Mouse (Mus musculus): Measurements from ENCODE around the gene Rbms3. TPM values are rescaled to one million over a fixed set of nuclear protein-coding genes. Genes with fewer than 3 reads are reported as not detected.
A peak's percentile ranks its signal among the peaks of the same experiment; 100 is the strongest.

The Rbms3 gene
- total and polyA plus RNA-seq, 3 experiments, result 8.1 to 12.5 (median 8.8) TPM

DNA sequence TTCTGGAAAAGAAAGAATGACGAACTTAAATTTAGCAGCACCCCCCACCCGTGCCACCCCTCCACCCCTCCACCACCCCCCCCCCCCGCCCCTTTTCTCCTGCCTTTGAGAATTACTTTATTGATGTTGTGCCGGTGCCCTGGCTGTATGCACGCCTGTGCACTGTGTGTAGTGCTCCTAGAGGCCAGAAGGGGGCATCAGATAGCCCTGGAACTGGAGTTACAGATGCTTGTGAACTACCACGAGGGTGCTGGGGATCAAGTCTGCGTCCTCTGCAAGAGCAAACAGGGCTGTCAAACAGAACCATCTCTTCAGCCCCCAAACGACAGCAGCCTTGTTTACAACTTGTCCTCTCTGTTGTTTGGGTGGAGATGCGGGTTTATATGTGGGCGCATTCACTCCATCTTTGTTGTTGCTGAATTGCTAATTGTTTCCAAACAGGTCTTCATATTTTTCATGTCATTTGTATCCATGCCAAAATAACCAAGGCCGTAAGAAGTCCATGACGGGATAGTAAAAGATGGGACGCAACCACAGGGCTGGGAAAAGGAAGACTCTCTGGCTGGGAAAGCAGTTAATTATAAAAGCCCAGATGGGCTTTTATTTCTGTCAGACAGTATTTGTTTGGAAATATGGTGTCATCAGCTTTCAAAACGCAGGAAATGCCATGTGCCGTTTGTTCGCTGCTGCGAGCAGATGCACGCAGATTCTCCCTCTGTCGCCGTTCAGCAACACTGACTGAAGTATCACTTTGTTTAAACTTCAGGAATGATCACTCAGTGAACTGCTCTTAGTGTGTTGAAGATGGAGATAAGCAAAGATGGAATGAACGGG, 652.9 kb downstream of the Rbms3 start:
- TF ChIP-seq EP300 (IDR thresholded peaks at IDR 0.05; ENCODE audit: insufficient read depth, low read depth, low read length) (no peak), CTCF (IDR thresholded peaks at IDR 0.05) (peak; percentile 26; the same call in 1 of the 2 replicates)
- WGBS, result 91% methylated on average over 21 of the region's 21 CpGs

DNA sequence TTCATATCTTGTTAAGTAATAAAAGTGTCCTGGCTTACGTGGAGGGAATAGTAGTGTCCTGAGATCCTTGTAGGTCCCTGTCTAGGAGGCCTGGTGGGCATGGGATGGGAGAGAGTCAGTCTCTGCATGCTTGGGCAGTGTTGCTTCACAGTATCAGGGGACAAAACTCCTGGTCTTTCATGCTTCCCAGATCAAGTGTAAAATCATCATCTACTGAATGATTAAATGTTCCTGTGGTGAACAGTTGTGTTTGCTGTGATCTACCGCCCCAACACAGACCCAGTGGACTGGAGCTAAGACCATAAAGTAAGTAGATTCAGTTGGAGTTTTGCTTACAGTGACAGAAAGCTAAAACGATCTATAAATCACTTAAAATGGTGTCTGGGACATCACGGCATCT, 654.4 kb downstream of the Rbms3 start:
- DNase-seq, result no peak
- TF ChIP-seq POLR2A (IDR thresholded peaks at IDR 0.05; ENCODE audit: insufficient read depth, low read depth, low read length) (no peak), EP300 (IDR thresholded peaks at IDR 0.05; ENCODE audit: insufficient read depth, low read depth, low read length) (no peak), CTCF (IDR thresholded peaks at IDR 0.05) (no peak)
- Histone ChIP-seq H3K79me2 (replicated peaks; ENCODE audit: control insufficient read depth, insufficient read depth, low read length) (no peaks in the 10 kb centered on the region), H3K4me3 (no peak overlapping the region), H3K27me3 (ENCODE audit: control insufficient read depth, insufficient read depth, low read length) (no peaks in the 10 kb centered on the region; the same call in 1 of the 2 replicates), H3K27ac (no peak overlapping the region), H3K4me1 (ENCODE audit: control insufficient read depth, insufficient read depth, low read length) (peaks cover 2% of the 10 kb centered on the region; the same call in 1 of the 2 replicates), H3K9ac (ENCODE audit: low read depth, low read length) (no peak overlapping the region), H3K36me3 (ENCODE audit: control insufficient read depth, insufficient read depth, low read length) (no peaks in the 10 kb centered on the region)
- 93% methylated on average over 4 of the region's 4 CpGs for WGBS
- intact Hi-C loops (cut with DNase I), result no loop called here

More for the DNA sequence above, 652.9 kb downstream of the Rbms3 start:
- no peaks in the 10 kb centered on the region for H3K79me2 ChIP-seq (replicated peaks; ENCODE audit: control insufficient read depth, insufficient read depth, low read length)
- intact Hi-C loops (cut with DNase I), result no loop called here
- peaks cover 3% of the 10 kb centered on the region for H3K4me1 ChIP-seq (ENCODE audit: control insufficient read depth, insufficient read depth, low read length)
- no peaks in the 10 kb centered on the region; the same call in 1 of the 2 replicates for H3K27me3 ChIP-seq (ENCODE audit: control insufficient read depth, insufficient read depth, low read length)
- no peak overlapping the region for H3K4me3 ChIP-seq
- H3K9ac ChIP-seq (ENCODE audit: low read depth, low read length), result no peak overlapping the region
- no peak for DNase-seq
- H3K36me3 ChIP-seq (ENCODE audit: control insufficient read depth, insufficient read depth, low read length), result no peaks in the 10 kb centered on the region
- no peak overlapping the region for H3K27ac ChIP-seq

- WGBS, result 64% methylated on average over 3 of the region's 3 CpGs
- intact Hi-C loops (cut with DNase I), result no loop called here
- H3K79me2 ChIP-seq (replicated peaks; ENCODE audit: control insufficient read depth, insufficient read depth, low read length), result no peaks in the 10 kb centered on the region
- H3K9ac ChIP-seq (ENCODE audit: low read depth, low read length), result no peak overlapping the region
- peak; percentile 52 for TF ChIP-seq CTCF (IDR thresholded peaks at IDR 0.05)
- TF ChIP-seq EP300 (IDR thresholded peaks at IDR 0.05; ENCODE audit: insufficient read depth, low read depth, low read length), result no peak
- H3K4me3 ChIP-seq, result no peak overlapping the region
- H3K36me3 ChIP-seq (ENCODE audit: control insufficient read depth, insufficient read depth, low read length), result no peaks in the 10 kb centered on the region
- H3K4me1 ChIP-seq (ENCODE audit: control insufficient read depth, insufficient read depth, low read length), result peaks cover 2% of the 10 kb centered on the region; the same call in 1 of the 2 replicates
- no peak overlapping the region for H3K27ac ChIP-seq
- DNase-seq, result no peak
- no peaks in the 10 kb centered on the region; the same call in 1 of the 2 replicates for H3K27me3 ChIP-seq (ENCODE audit: control insufficient read depth, insufficient read depth, low read length)
These were observed 655.6 kb downstream of the Rbms3 start for GRCm38 (mm10) chr9:116974134-116974533.

- intact Hi-C loops (cut with DNase I), result no loop called here
- Histone ChIP-seq H3K79me2 (replicated peaks; ENCODE audit: control insufficient read depth, insufficient read depth, low read length) (no peaks in the 10 kb centered on the region), H3K9ac (ENCODE audit: low read depth, low read length) (no peak overlapping the region), H3K4me1 (ENCODE audit: control insufficient read depth, insufficient read depth, low read length) (peaks cover 2% of the 10 kb centered on the region; the same call in 1 of the 2 replicates), H3K4me3 (no peak overlapping the region), H3K27ac (no peak overlapping the region), H3K36me3 (ENCODE audit: control insufficient read depth, insufficient read depth, low read length) (no peaks in the 10 kb centered on the region), H3K27me3 (ENCODE audit: control insufficient read depth, insufficient read depth, low read length) (no peaks in the 10 kb centered on the region; the same call in 1 of the 2 replicates)
- TF ChIP-seq EP300 (IDR thresholded peaks at IDR 0.05; ENCODE audit: insufficient read depth, low read depth, low read length) (no peak), POLR2A (IDR thresholded peaks at IDR 0.05; ENCODE audit: insufficient read depth, low read depth, low read length) (no peak), CTCF (IDR thresholded peaks at IDR 0.05) (no peak)
- DNase-seq, result peak; percentile 23 to 35
- 12% methylated on average over 2 of the region's 2 CpGs for WGBS
These were observed 656.1 kb downstream of the Rbms3 start for GRCm38 (mm10) chr9:116973594-116973993.

DNA sequence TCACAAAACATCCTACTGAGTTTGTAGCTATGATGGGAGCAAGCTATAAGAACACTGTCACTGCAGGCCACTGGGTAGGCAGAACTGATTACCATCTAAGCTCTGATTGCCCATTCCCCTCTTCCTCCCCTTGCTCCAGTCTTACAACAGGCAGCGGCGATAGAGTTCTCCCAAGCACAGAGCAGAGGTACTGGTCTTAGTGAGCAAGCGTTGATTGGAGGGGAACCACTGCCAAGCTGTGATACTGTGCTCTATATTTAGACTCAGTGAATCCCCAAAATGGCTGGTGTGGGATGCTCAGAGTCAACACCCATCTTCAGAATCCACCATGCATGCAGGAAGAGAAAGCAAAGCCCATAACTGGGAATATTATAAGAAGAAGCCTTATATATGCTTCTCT, 662.4 kb downstream of the Rbms3 start:
- H3K36me3 ChIP-seq (ENCODE audit: control insufficient read depth, insufficient read depth, low read length), result no peaks in the 10 kb centered on the region
- H3K4me1 ChIP-seq (ENCODE audit: control insufficient read depth, insufficient read depth, low read length), result no peaks in the 10 kb centered on the region
- H3K27me3 ChIP-seq (ENCODE audit: control insufficient read depth, insufficient read depth, low read length), result no peaks in the 10 kb centered on the region
- no peaks in the 10 kb centered on the region for H3K79me2 ChIP-seq (replicated peaks; ENCODE audit: control insufficient read depth, insufficient read depth, low read length)
- no peak overlapping the region for H3K4me3 ChIP-seq
- 72% methylated on average over 3 of the region's 3 CpGs for WGBS
- TF ChIP-seq EP300 (IDR thresholded peaks at IDR 0.05; ENCODE audit: insufficient read depth, low read depth, low read length) (no peak), POLR2A (IDR thresholded peaks at IDR 0.05; ENCODE audit: insufficient read depth, low read depth, low read length) (no peak), CTCF (IDR thresholded peaks at IDR 0.05) (no peak)
- no peak overlapping the region for H3K9ac ChIP-seq (ENCODE audit: low read depth, low read length)
- intact Hi-C loops (cut with DNase I), result no loop called here
- no peak for DNase-seq
- H3K27ac ChIP-seq, result no peak overlapping the region

- Histone ChIP-seq H3K27me3 (ENCODE audit: control insufficient read depth, insufficient read depth, low read length) (no peaks in the 10 kb centered on the region), H3K79me2 (replicated peaks; ENCODE audit: control insufficient read depth, insufficient read depth, low read length) (no peaks in the 10 kb centered on the region), H3K27ac (no peak overlapping the region), H3K9ac (ENCODE audit: low read depth, low read length) (no peak overlapping the region), H3K36me3 (ENCODE audit: control insufficient read depth, insufficient read depth, low read length) (no peaks in the 10 kb centered on the region), H3K4me1 (ENCODE audit: control insufficient read depth, insufficient read depth, low read length) (no peaks in the 10 kb centered on the region), H3K4me3 (no peak overlapping the region)
- intact Hi-C loops (cut with DNase I), result no loop called here
- WGBS, result 92% methylated on average over 6 of the region's 6 CpGs
- DNase-seq, result no peak
- TF ChIP-seq EP300 (IDR thresholded peaks at IDR 0.05; ENCODE audit: insufficient read depth, low read depth, low read length), result no peak
- no peak for TF ChIP-seq POLR2A (IDR thresholded peaks at IDR 0.05; ENCODE audit: insufficient read depth, low read depth, low read length)
- TF ChIP-seq CTCF (IDR thresholded peaks at IDR 0.05), result no peak
These were observed 664.0 kb downstream of the Rbms3 start for GRCm38 (mm10) chr9:116965691-116966090.
